Mouse (Mus musculus): ENCODE results near the gene Frs2. TPM values are rescaled to one million over a fixed set of nuclear protein-coding genes. Genes with fewer than 3 reads are reported as not detected.

The Frs2 gene
- polyA plus RNA-seq (2012; ENCODE audit: low replicate concordance) = 8.1 and 9.3 TPM in 2 replicates

GRCm38 (mm10) chr10:117148361-117149003 is at the start of gene Frs2:
TSS of gene Frs2 (minus strand) at chr10:117148534.

DNA sequence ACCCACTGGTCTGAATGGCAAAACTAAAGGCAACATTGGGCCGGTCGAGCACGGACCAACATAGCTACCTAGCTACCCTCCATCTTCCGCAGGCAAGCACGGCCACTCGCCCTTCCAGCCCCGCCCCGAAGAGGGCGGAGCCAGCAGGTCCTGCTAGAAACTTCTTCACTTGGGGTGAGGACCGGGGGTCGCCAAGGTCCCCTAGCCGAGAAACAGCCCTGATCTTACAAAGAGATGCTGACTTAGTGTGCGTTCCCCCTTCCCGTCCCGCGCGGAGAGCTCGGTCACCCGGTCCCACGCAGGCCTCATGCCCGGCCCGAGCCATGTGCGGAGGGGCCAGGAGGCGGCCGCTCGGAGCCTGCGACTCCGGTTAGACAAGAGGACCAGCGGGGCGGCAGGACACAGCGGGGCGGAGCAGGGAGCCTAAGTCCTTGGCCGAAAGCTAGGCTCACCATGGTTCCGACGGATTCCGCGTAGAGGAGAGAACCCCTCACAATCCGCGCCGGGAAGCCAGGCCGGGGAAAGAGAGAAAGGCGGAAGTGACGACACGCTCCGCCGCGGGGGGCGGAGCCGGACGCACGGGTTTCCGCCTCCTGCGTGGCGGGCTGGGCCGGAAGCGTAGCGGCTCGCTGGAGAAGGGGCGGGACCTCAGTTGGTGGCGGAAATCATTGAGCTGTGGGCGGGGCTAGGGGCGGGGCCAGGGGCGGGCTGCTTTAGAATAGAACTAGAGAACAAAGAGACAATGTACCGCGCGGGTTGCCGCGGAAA is 84.9 kb downstream of the Frs2 start, which contains the start of gene Cct2:
Cct2 (minus strand) TSS at position 561 of the 768 bp plus-strand sequence.

GRCm38 (mm10) chr10:117045175-117046056 is 102.9 kb downstream of the Frs2 start, which contains the start of gene Lrrc10:
TSS of gene Lrrc10 (plus strand) at chr10:117045341.

Other genes with a start within 250 kb of the Frs2 start
- 7.5 and 19.6 TPM in 2 replicates for gene Rab3ip, start 197.8 kb downstream of the Frs2 start, polyA plus RNA-seq (2012; ENCODE audit: low replicate concordance)
- not detected in 2 replicates for gene Gm10271, start 175.9 kb downstream of the Frs2 start, polyA plus RNA-seq (2012; ENCODE audit: low replicate concordance)
- gene Best3, start 162.2 kb downstream of the Frs2 start, polyA plus RNA-seq (2012; ENCODE audit: low replicate concordance) = not detected in 2 replicates
- not detected in 2 replicates for gene Lrrc10, start 103.2 kb downstream of the Frs2 start, polyA plus RNA-seq (2012; ENCODE audit: low replicate concordance)
- 10.5 and 20.7 TPM in 2 replicates for gene Cct2, start 84.7 kb downstream of the Frs2 start, polyA plus RNA-seq (2012; ENCODE audit: low replicate concordance)
- 115 and 145 TPM in 2 replicates for gene Yeats4, start 76.0 kb upstream of the Frs2 start, polyA plus RNA-seq (2012; ENCODE audit: low replicate concordance)
- gene 9530003J23Rik, start 90.2 kb upstream of the Frs2 start, polyA plus RNA-seq (2012; ENCODE audit: low replicate concordance) = not detected in 2 replicates
- 7.9 and 8.5 TPM in 2 replicates for gene Lyz2, start 133.8 kb upstream of the Frs2 start, polyA plus RNA-seq (2012; ENCODE audit: low replicate concordance)
- gene Lyz1, start 144.3 kb upstream of the Frs2 start, polyA plus RNA-seq (2012; ENCODE audit: low replicate concordance) = not detected in 2 replicates
- 687 and 841 TPM in 2 replicates for gene Cpsf6, start 231.5 kb upstream of the Frs2 start, polyA plus RNA-seq (2012; ENCODE audit: low replicate concordance)

Measured in leukemia stem cell, adult 10-12 weeks (primary cell).